Mouse (Mus musculus) embryonic facial prominence, embryonic 12.5 days (tissue): ENCODE measurements at regions not wholly inside any gene's neighbourhood (a gene's known extent, or its start where the extent isn't known, plus 50 kb on each side); places are given as distances from the start of the nearest gene placed in this dataset.
"Not testable (repeated sequence)": the region's sequence is repeated elsewhere in the genome, so short reads cannot be mapped to it uniquely, and the experiment has no call there.

Source experiments
- ATAC-seq: fragments of 200-750 bp; cut with Nextera tagmentation; 2 replicates; pipeline ENCODE4 v1.8.0; 2017; ENCODE audit not compliant: insufficient number of reproducible peaks, insufficient read depth, low FRiP score, low TSS enrichment
- H3K27ac ChIP-seq: fragments of 300-500 bp; sonication (generic); 2 replicates; pipeline ENCODE4 v1.5.1; 2016; ENCODE audit warnings: mild to moderate bottlenecking
- H3K27me3 ChIP-seq: fragments of 300-500 bp; sonication (generic); 2 replicates; pipeline ENCODE4 v1.6.1; 2016; ENCODE audit warnings: mild to moderate bottlenecking, moderate library complexity
- H3K36me3 ChIP-seq: fragments of 300-500 bp; sonication (generic); 2 replicates; pipeline ENCODE4 v1.6.1; 2016; ENCODE audit warnings: mild to moderate bottlenecking
- H3K4me1 ChIP-seq: fragments of 300-500 bp; sonication (generic); 2 replicates; pipeline ENCODE4 v1.6.1; 2016
- H3K4me2 ChIP-seq: fragments of 300-500 bp; sonication (generic); replicated peaks from 2 replicates; pipeline ENCODE4 v1.6.1; 2016; ENCODE audit warnings: mild to moderate bottlenecking, moderate library complexity
- H3K4me3 ChIP-seq: fragments of 300-500 bp; sonication (generic); 2 replicates; pipeline ENCODE4 v1.5.1; 2016; ENCODE audit warnings: mild to moderate bottlenecking
- H3K9ac ChIP-seq: fragments of 300-500 bp; sonication (generic); 2 replicates; pipeline ENCODE4 v1.6.1; 2016; ENCODE audit warnings: mild to moderate bottlenecking, moderate library complexity
- H3K9me3 ChIP-seq: fragments of 300-500 bp; sonication (generic); 2 replicates; pipeline ENCODE4 v1.6.1; 2016; ENCODE audit warnings: mild to moderate bottlenecking, moderate library complexity
- WGBS: fragments of 180-500 bp; shearing (Covaris S2); methylation state at CpG from one replicate; pipeline ENCODE4 v1.1.7; 2016; 5-methylcytosine and 5-hydroxymethylcytosine counted together

DNA sequence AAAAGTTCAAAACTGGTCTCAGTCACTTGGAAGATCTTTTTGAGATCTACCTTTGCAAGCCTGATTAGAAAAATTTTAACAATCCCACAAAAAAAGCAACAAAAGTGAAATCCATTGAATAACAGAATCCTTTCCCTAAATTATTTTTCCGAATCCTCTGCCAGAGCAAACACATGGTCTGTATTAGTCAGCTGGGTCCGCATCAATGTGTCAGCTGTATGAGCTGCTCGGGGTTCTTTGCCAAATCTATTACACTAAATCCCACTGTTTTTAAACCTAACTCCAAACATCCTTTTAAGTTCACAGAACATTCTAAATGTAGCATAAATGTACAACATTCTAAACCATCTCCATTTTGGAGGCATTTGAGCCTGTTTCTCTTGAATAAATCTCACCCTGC, 255.1 kb upstream of the Hsf2 start:
- ATAC-seq = no peak; the same call in 1 of the 2 replicates
- Histone ChIP-seq H3K9ac (no peak overlapping the region), H3K9me3 (no peaks in the 10 kb centered on the region), H3K4me1 (no peaks in the 10 kb centered on the region), H3K27ac (no peak overlapping the region), H3K27me3 (no peaks in the 10 kb centered on the region), H3K4me2 (no peak overlapping the region), H3K36me3 (no peaks in the 10 kb centered on the region), H3K4me3 (no peak overlapping the region)
- WGBS = 25% methylated on average over 3 of the region's 3 CpGs

DNA sequence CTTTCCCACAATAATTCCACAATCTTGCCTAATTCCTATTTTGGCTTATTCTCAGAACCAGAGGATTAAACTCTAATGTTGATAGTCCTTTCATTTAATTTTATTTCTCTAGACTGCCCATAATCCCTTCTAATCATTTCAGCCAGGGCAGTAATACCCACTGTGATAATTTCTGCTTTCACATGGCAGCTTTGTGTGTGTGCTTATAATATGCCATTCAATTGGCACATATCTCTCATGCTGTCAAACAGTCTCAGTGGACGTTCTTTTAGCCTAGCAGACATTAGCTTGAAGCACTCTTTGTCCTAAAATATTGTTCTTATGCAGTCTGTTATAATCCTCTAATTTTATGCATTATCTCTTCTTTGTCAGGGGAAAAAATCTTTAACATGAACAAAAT, 205.0 kb upstream of the Hsf2 start:
- no peak overlapping the region for H3K9ac ChIP-seq
- no peak overlapping the region for H3K4me3 ChIP-seq
- H3K27me3 ChIP-seq = no peaks in the 10 kb centered on the region
- no peak overlapping the region for H3K27ac ChIP-seq
- no peaks in the 10 kb centered on the region for H3K9me3 ChIP-seq
- no peaks in the 10 kb centered on the region for H3K36me3 ChIP-seq
- H3K4me2 ChIP-seq = no peak overlapping the region
- 59% methylated on average over 1 of the region's 1 CpGs for WGBS
- H3K4me1 ChIP-seq = no peaks in the 10 kb centered on the region
- ATAC-seq = no peak

DNA sequence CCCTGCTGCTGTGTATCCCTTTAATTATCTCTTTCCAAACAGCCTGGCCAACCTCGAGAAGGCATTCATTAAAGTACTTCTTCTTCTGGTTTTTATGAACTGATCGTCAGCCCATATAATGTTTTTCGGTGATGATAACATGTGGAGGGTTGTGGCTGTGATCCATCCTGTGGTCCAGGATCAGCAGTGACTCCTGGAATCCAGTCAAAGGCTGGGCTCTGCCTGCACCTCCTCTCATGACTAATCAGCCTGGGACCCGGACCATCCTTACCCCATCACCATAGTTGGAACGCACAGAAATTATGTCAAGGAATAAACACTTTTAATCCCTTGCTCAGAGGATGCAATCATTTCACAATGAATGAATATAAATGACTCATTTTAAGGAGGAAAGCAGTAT, 203.3 kb upstream of the Hsf2 start:
- Histone ChIP-seq H3K9ac (no peak overlapping the region), H3K36me3 (no peaks in the 10 kb centered on the region), H3K4me2 (no peak overlapping the region), H3K4me1 (no peaks in the 10 kb centered on the region), H3K4me3 (no peak overlapping the region), H3K27me3 (no peaks in the 10 kb centered on the region), H3K9me3 (no peaks in the 10 kb centered on the region), H3K27ac (no peak overlapping the region)
- WGBS = 77% methylated on average over 5 of the region's 5 CpGs
- no peak for ATAC-seq

DNA sequence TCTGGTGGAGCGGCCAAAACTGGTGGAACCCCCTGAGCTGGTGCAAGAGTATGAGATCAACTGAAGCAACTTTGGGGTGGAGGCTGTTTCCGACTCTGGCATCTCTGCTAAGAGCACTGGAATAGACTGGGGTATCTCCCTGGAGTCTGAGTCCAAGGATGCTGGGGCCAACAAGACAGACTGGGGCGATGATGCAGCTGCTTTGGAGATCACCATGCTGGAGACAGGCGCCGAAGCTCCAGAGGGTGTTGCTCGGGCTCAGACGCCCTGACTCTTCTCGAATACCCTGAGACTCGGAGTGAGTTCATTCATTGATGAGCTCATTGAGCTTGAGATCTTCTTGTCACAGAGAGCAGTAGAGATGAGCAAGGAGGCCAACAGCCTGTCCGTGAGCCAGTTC, 194.6 kb upstream of the Hsf2 start:
- H3K9ac ChIP-seq = no peak overlapping the region
- no peaks in the 10 kb centered on the region for H3K27me3 ChIP-seq
- no peak overlapping the region for H3K27ac ChIP-seq
- no peak overlapping the region for H3K4me3 ChIP-seq
- ATAC-seq = no peak
- no peaks in the 10 kb centered on the region for H3K36me3 ChIP-seq
- WGBS = 91% methylated on average over 10 of the region's 10 CpGs
- no peaks in the 10 kb centered on the region for H3K9me3 ChIP-seq
- H3K4me2 ChIP-seq = no peak overlapping the region
- H3K4me1 ChIP-seq = no peaks in the 10 kb centered on the region

DNA sequence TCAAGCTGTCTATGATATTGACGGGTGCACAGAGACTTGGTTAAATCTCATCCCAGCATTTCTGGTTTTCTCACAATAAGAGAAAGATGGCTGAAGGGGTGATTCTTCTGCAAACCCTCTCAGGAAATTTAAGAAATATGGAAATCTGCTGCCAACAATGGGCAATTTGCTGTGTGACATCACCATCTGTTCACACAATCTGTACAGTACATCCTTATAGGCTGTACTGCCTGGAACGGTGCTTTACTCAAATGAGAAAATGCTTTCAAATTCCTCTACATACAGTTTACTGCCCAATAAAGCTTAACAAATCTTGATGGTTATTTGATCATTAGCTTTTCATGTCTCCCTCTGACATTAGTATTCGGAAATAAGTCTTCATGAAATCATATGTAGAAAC, 172.4 kb upstream of the Hsf2 start:
- Histone ChIP-seq H3K27ac (no peak overlapping the region), H3K36me3 (no peaks in the 10 kb centered on the region), H3K4me1 (no peaks in the 10 kb centered on the region), H3K9me3 (no peaks in the 10 kb centered on the region), H3K27me3 (no peaks in the 10 kb centered on the region), H3K9ac (no peak overlapping the region), H3K4me2 (no peak overlapping the region), H3K4me3 (no peak overlapping the region)
- ATAC-seq = no peak
- WGBS = 86% methylated on average over 3 of the region's 3 CpGs

DNA sequence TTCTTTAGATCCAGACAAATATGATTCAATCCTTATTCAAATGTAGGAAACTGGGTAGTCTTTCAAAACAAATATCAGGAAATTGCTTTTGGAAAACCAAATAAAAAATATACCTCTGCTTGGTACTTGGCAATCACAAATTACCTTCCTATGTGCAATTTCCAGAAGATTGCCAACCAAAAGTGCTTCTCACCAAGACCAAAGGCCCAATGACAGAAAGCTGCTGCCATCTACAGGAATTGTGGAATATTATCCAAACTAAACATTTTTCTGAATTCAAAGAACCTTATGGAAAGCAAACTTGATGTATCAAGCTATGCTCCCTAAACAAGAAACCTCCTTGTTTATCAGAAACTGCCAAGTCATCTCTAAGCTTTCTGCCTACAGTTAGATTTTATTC, 169.1 kb upstream of the Hsf2 start:
- no peak overlapping the region for H3K27ac ChIP-seq
- no peaks in the 10 kb centered on the region for H3K9me3 ChIP-seq
- no peak overlapping the region for H3K9ac ChIP-seq
- no peak overlapping the region for H3K4me2 ChIP-seq
- no peaks in the 10 kb centered on the region for H3K36me3 ChIP-seq
- no peak overlapping the region for H3K4me3 ChIP-seq
- no peaks in the 10 kb centered on the region for H3K4me1 ChIP-seq
- ATAC-seq = no peak
- no peaks in the 10 kb centered on the region for H3K27me3 ChIP-seq

DNA sequence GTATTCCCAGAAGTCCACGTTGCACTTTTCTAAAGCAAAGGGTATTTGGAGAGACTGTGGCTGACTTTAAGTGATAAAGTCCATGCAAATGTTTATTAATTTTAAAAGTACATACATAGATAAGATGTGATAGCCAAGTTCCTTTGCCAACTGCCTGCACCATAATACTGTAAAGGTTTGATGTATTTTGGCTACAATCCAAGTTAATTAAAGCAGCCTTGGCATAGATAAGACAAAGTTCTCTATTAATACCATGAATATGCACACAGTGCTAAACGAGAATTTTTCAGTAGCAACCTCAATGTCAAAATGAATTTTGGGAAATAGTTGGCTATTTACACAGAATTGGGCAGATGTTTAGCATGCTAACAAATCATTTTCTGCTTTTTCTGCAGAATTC, 167.0 kb upstream of the Hsf2 start:
- 52% methylated on average over 2 of the region's 2 CpGs for WGBS
- H3K4me2 ChIP-seq = no peak overlapping the region
- no peaks in the 10 kb centered on the region for H3K36me3 ChIP-seq
- H3K27me3 ChIP-seq = no peaks in the 10 kb centered on the region
- no peak for ATAC-seq
- no peak overlapping the region for H3K4me3 ChIP-seq
- H3K4me1 ChIP-seq = no peaks in the 10 kb centered on the region
- no peak overlapping the region for H3K27ac ChIP-seq
- no peaks in the 10 kb centered on the region for H3K9me3 ChIP-seq
- H3K9ac ChIP-seq = no peak overlapping the region

DNA sequence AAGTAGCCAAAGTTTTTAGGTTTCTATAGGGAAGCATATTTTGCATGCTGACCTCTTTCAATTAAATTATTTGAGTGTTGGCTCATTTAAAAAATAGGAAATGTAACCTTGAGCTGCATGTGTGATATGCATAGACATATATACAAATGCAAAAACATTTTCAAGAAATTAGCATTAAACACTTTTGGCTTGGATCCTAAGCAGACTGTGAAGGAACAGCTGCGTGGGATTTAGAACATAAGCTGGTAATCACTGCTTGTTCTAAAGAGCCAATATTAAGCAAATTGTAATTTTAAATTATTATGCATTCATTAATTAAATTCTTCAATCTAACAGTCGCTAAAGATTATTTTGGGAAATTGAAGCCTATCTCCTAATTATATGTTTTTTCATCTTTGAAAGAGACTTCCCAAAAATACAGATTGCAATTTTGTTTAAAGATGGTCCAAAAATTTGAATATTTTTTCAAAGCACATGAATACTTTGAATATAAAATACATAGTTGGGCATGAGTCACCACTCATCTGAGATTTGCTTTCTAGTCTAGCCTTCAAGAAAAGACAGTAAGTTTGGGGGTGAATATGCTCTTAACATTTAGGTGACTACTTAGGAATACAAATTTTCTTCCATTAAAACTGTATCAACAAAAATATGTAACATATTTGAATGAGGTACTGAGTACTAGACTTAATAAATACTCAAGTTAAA, 163.3 kb upstream of the Hsf2 start:
- Histone ChIP-seq H3K9ac (no peak overlapping the region), H3K9me3 (no peaks in the 10 kb centered on the region), H3K27me3 (no peaks in the 10 kb centered on the region), H3K27ac (no peak overlapping the region), H3K36me3 (no peaks in the 10 kb centered on the region), H3K4me1 (no peaks in the 10 kb centered on the region), H3K4me3 (no peak overlapping the region), H3K4me2 (no peak overlapping the region)
- 81% methylated on average over 2 of the region's 2 CpGs for WGBS
- no peak for ATAC-seq

DNA sequence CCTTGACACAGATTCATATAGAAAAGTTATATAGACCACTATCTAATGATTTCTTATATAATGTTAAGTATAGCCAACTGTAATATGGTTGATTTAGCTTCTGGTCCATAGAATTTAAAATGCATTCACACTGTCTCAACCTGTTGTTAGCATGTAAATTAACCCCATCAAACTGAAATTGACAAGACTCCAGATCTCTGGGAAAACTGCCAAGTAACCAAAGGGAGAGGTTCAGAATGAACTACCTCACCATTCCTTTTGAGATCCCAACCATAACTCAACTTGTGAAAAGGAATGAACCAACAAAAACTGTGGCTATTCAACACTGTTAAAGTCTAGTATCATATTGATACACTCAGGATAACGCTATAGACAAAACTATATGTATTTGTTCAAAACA, 162.0 kb upstream of the Hsf2 start:
- H3K9me3 ChIP-seq = no peaks in the 10 kb centered on the region
- H3K4me1 ChIP-seq = no peaks in the 10 kb centered on the region
- no peaks in the 10 kb centered on the region for H3K27me3 ChIP-seq
- H3K9ac ChIP-seq = no peak overlapping the region
- no peak for ATAC-seq
- no peak overlapping the region for H3K4me3 ChIP-seq
- no peak overlapping the region for H3K27ac ChIP-seq
- H3K36me3 ChIP-seq = no peaks in the 10 kb centered on the region
- no peak overlapping the region for H3K4me2 ChIP-seq
- 63% methylated on average over 1 of the region's 1 CpGs for WGBS

DNA sequence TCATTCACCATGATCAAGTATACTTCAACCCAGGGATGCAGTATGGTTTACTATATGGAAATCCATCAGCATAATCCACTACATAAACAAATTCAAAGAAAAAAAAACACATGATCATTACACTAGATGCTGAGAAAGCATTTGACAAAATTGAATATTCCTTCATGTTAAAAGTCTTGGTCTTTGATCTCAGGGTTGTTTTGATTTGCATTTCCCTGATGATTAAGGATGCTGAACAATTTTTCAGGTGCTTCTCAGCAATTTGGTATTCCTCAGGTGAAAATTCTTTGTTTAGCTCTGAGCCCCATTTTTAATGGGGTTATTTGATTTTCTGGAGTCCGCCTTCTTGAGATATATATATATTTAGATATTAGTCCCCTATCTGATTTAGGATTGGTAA, 123.4 kb upstream of the Hsf2 start:
- not testable (repeated sequence) for ATAC-seq, H3K9ac ChIP-seq, H3K27me3 ChIP-seq, H3K27ac ChIP-seq, H3K9me3 ChIP-seq, H3K4me3 ChIP-seq, H3K4me1 ChIP-seq, H3K36me3 ChIP-seq, H3K4me2 ChIP-seq
- 95% methylated on average over 1 of the region's 1 CpGs for WGBS
